ENCODE assay signal across 8 mouse cellular contexts in the genomic region with DNA sequence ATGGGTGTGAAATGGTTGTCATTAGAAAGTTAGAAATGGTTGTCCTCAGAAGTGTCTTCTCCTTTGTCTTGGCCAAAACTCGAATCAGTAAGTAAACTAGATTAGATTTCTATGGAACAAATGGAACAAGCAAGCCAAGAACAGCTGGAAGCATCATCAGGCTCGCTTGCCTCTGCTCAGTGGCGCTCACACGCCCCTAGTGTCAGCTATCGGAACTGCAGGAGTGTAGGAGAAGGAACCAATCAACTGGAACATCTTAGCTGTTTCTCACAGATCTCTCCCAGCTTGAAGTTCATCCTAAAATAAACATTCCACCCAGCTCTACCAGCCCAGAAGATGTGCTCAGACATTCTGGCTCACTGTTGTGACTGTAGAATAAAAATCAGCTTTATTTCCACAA.
DNase-seq lines count a peak whose midpoint lies in the region; ATAC-seq and TF ChIP-seq lines count a peak whose summit lies in the region.
"Had no signal": no experiment of that assay in that cellular context is flagged by ENCODE, and none has a peak within 500 bp of the region (broad histone marks: within the 10 kb centered on the region; RNA-seq: fewer than 3 reads in every experiment).

No protein-coding gene starts in this region.

- ATAC-seq in CD4-positive, CD25-positive, alpha-beta regulatory T cell, adult 4 months = peak; percentile 74

- peak; percentile 23 for DNase-seq in Muller cell, postnatal 12 days (ENCODE audit: inconsistent ontology term)
- peak; percentile 20 for DNase-seq in cerebellum, adult 9-11 months
- peak; percentile 75 for DNase-seq in gastrocnemius, postnatal 14 days
- DNase-seq in layer of hippocampus, adult 2 months (ENCODE audit: low spot score in 2 of 2) = peak; percentile 37 to 74
- peak; percentile 90 for DNase-seq in lung, postnatal 14 days

- H3K4me3 ChIP-seq in layer of hippocampus, adult 2 months = no peak overlapping the region
- H3K4me3 ChIP-seq in small intestine, adult 2 months (ENCODE audit: low read depth, low read length) = no peak overlapping the region
- H3K4me3 ChIP-seq: megakaryocyte, embryonic 14.5 days had no signal

- no peaks in the 10 kb centered on the region for H3K36me3 ChIP-seq in small intestine, adult 2 months (ENCODE audit: control insufficient read depth, insufficient read depth, low read length)

- no peak for TF ChIP-seq POLR2A in small intestine, adult 2 months (IDR thresholded peaks at IDR 0.05; ENCODE audit: low read depth, low read length)

- no peaks in the 10 kb centered on the region for H3K27me3 ChIP-seq in small intestine, adult 2 months (ENCODE audit: control insufficient read depth, insufficient read depth, low read length)

- no peaks in the 10 kb centered on the region for H3K4me1 ChIP-seq in small intestine, adult 2 months (ENCODE audit: control insufficient read depth, insufficient read depth, insufficient read length, low read length)

- peak; percentile 97 for TF ChIP-seq CTCF in layer of hippocampus, adult 2 months (conservative IDR thresholded peaks at IDR 0.05)
- TF ChIP-seq CTCF in small intestine, adult 2 months (IDR thresholded peaks at IDR 0.05; ENCODE audit: extremely low read depth, insufficient read length, insufficient replicate concordance, low read depth, low read length) = peak; percentile 87; the same call in 1 of the 2 replicates

- 1% methylated on average over 5 of the region's 5 CpGs for WGBS in small intestine, adult 2 months

- intact Hi-C loops in gastrocnemius, postnatal 14 days (cut with DNase I; ENCODE audit: low total_unique reads) = no loop called here

- no peak overlapping the region for H3K27ac ChIP-seq in layer of hippocampus, adult 2 months
- no peak overlapping the region for H3K27ac ChIP-seq in small intestine, adult 2 months (ENCODE audit: insufficient read depth, low read depth, low read length)

Comparison
In these comparisons a context has a peak if more than half of its experiments do, and no peak if none do; other contexts are left out.
1. DNase-seq: peak in every context shown above with its lines; median percentile 90 in lung, postnatal 14 days; 75 in gastrocnemius, postnatal 14 days; 56 in layer of hippocampus, adult 2 months; 23 in Muller cell, postnatal 12 days; 20 in cerebellum, adult 9-11 months.